Mouse (Mus musculus): ENCODE measurements at regions not wholly inside any gene's neighbourhood (a gene's known extent, or its start where the extent isn't known, plus 50 kb on each side); places are given as distances from the start of the nearest gene placed in this dataset.

- no peak for DNase-seq (ENCODE audit: extremely low read depth, insufficient read length, low spot score)
Measured at GRCm38 (mm10) chr11:89247991-89248390, 54.1 kb downstream of the Nog start.

- no peak for DNase-seq (ENCODE audit: extremely low read depth, insufficient read length, low spot score)
Measured at GRCm38 (mm10) chr11:89243370-89243769, 58.8 kb downstream of the Nog start.

GRCm38 (mm10) chr11:89242130-89242529 is 60.0 kb downstream of the Nog start:
- DNase-seq (ENCODE audit: extremely low read depth, insufficient read length, low spot score), result no peak

DNA sequence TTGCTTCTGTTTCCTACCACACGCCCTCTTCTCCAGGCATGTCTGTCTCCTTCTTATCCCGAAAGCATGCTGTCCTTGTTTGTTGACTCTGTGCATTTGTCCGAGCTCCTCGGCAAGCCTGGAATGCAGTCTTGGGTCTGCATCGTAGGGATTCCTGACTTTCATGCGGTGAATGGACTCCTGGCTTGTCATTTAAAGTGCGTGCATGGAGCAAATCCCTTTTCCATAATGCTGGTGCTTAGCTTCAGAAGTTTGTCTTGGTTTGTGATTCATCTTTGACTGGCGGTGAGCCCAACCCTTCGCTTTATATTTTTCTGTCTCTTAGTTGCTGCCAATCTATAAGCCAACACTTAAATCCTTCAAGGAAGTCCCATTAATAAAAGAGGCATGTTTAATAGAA is 62.2 kb downstream of the Nog start:
- DNase-seq (ENCODE audit: extremely low read depth, insufficient read length, low spot score), result peak; percentile 46

GRCm38 (mm10) chr11:89236904-89237303 is 65.2 kb downstream of the Nog start:
- no peak for DNase-seq (ENCODE audit: extremely low read depth, insufficient read length, low spot score)

- no peak for DNase-seq (ENCODE audit: extremely low read depth, insufficient read length, low spot score)
Measured at GRCm38 (mm10) chr11:89232884-89233480, 69.2 kb downstream of the Nog start.

GRCm38 (mm10) chr11:89229726-89230125 is 72.4 kb downstream of the Nog start:
- DNase-seq (ENCODE audit: extremely low read depth, insufficient read length, low spot score), result peak; percentile 41

- DNase-seq (ENCODE audit: extremely low read depth, insufficient read length, low spot score), result no peak
Measured at GRCm38 (mm10) chr11:89213204-89213603, 88.9 kb downstream of the Nog start.

- no peak for DNase-seq (ENCODE audit: extremely low read depth, insufficient read length, low spot score)
Measured at GRCm38 (mm10) chr11:89209531-89209950, 92.6 kb downstream of the Nog start.

DNA sequence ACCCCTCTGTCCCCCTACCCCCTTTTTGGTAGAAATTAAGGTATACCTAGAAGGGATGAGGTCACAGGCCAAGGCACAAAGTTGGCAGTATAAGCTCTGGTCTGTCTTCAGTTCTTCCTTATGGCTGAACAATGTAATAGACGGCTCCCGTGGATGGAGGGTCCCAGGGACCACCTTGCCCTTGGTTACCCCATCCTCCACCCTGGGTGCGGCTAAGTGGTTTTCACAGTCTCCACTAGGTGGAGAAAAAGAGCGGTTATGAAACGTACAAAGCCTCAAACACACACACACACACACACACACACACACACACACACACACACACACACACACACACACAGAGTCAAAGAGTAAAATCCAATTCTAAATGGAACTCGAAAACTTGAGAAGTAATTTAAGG is 93.1 kb downstream of the Nog start:
- no peak for DNase-seq (ENCODE audit: extremely low read depth, insufficient read length, low spot score)

GRCm38 (mm10) chr11:89206788-89207187 is 95.3 kb downstream of the Nog start:
- DNase-seq (ENCODE audit: extremely low read depth, insufficient read length, low spot score), result peak; percentile 84

GRCm38 (mm10) chr11:89204948-89205545 is 97.1 kb downstream of the Nog start:
- DNase-seq (ENCODE audit: extremely low read depth, insufficient read length, low spot score), result no peak

GRCm38 (mm10) chr11:89200458-89200857 is 101.7 kb downstream of the Nog start:
- DNase-seq (ENCODE audit: extremely low read depth, insufficient read length, low spot score), result no peak

- no peak for DNase-seq (ENCODE audit: extremely low read depth, insufficient read length, low spot score)
Measured at GRCm38 (mm10) chr11:89192815-89193214, 109.3 kb downstream of the Nog start.

DNA sequence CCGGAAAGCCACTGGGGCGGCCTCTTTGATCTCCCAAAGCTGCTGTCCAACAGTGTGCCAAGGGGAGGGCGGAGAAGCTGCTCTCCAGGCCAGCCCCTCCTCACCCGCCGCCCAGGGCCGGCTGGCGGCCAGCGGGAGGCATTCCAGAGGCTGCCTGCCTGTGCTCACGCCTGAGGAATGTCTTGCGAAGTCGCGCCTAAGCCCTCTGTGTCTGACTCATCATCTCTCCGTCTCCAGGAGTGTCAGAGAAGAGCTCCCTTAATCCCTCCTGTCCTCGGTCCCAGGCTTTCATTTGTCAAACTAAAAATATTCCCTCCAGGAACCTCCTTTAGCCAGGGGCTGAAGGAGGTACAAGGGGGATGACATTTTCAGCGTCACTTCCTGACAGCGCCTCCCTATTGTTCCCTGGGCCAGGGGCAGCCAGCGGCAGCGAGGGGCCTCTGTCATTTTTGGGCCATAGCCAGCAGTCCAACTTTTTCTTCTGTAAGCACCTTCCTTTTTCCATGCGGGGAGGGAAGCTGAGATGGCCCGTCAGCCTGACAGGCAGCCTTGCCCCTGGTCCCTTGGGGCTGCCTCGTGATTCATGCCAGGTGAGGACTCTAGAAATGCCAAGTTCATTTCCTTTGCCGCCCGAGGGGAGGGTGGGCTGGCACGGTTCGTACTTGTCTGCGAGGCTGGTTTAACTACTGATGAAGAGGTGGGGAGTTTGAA is 113.4 kb downstream of the Gm525 start:
- peak; percentile 100 for DNase-seq (ENCODE audit: extremely low read depth, insufficient read length, low spot score)

- DNase-seq (ENCODE audit: extremely low read depth, insufficient read length, low spot score), result peak; percentile 22
Measured at GRCm38 (mm10) chr11:89185862-89186261, 112.2 kb downstream of the Gm525 start.

GRCm38 (mm10) chr11:89181471-89181870 is 107.8 kb downstream of the Gm525 start:
- DNase-seq (ENCODE audit: extremely low read depth, insufficient read length, low spot score), result no peak

DNA sequence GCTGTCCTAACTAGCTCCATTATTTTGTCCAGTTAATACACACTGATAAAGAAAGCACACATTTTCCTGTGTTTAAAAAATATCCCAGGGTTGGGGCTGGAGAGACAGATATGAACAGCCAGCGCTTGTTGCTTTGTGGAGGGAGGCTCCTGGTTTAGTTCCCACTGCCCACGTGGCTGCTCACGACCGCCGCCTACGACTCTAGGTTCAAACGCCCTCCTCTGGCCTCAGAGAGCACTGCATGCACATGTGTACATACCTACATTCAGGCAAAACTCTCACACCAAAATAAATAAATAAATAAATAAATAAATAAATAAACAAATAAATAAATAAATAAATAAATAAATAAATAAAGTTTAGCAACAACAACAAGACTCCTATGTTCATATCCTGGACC is 104.8 kb downstream of the Gm525 start:
- DNase-seq (ENCODE audit: extremely low read depth, insufficient read length, low spot score), result no peak

- DNase-seq (ENCODE audit: extremely low read depth, insufficient read length, low spot score), result no peak
Measured at GRCm38 (mm10) chr11:89175511-89175910, 101.9 kb downstream of the Gm525 start.

GRCm38 (mm10) chr11:89174967-89175366 is 101.3 kb downstream of the Gm525 start:
- DNase-seq (ENCODE audit: extremely low read depth, insufficient read length, low spot score), result no peak

DNA sequence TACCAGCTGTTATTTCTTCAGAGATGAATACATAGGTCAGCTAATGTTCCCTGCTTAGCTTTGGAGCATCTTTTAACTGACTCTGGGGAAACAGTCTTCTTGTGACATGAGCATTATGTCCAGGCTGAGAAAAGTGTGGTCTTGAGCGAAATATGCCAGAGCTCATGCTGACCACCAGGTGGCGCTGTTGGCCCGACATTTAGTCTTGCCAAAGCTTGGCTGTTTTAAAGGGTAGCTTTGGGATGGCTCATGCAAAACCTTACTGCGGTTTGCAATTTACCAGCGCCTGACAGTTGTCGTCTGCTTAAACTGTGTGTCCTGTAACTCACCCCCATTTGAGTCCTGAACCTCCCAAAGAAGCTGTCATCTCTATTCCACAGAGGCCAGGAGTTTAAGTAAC is 91.6 kb downstream of the Gm525 start:
- DNase-seq (ENCODE audit: extremely low read depth, insufficient read length, low spot score), result peak; percentile 48
